Mouse (Mus musculus): ENCODE results near the gene Fam76b. TPM values are rescaled to one million over a fixed set of nuclear protein-coding genes. Genes with fewer than 3 reads are reported as not detected.

Fam76b gene
- total and polyA plus RNA-seq, 3 experiments, result 20.9 to 87.0 (median 74.5) TPM

GRCm38 (mm10) chr9:13904091-13904779 is 76.7 kb downstream of the Fam76b start:
- Histone ChIP-seq H3K4me3 (ENCODE audit: low read depth, low read length) (no peak overlapping the region), H3K27me3 (ENCODE audit: insufficient read depth, low read length) (no peaks in the 10 kb centered on the region; the same call in none of the 2 replicates), H3K36me3 (replicated peaks) (no peaks in the 10 kb centered on the region), H3K9me3 (replicated peaks) (no peaks in the 10 kb centered on the region), H3K4me1 (ENCODE audit: insufficient read depth, low read depth, low read length) (no peaks in the 10 kb centered on the region)
- DNase-seq (ENCODE audit: low spot score), result no peak
- TF ChIP-seq GATA2 (IDR thresholded peaks at IDR 0.05; ENCODE audit: borderline replicate concordance, low read depth, low read length) (no peak), TAL1 (conservative IDR thresholded peaks at IDR 0.05; ENCODE audit: low read depth, low read length) (no peak), POLR2AphosphoS5 (IDR thresholded peaks at IDR 0.05; ENCODE audit: insufficient replicate concordance, low read depth, low read length) (no peak), GATA1 (IDR thresholded peaks at IDR 0.05; ENCODE audit: borderline replicate concordance, low read length) (no peak), CTCF (IDR thresholded peaks at IDR 0.05; ENCODE audit: low read depth, low read length) (no peak)
- no peak for ATAC-seq (ENCODE audit: extremely low read depth, insufficient number of reproducible peaks, low FRiP score, poor library complexity, severe bottlenecking)

Other genes with a start within 250 kb of the Fam76b start
- gene Mtmr2, start 79.3 kb upstream of the Fam76b start, total RNA-seq (2014; fragmentation: Nextera tagmentation), result 48.2 and 51.0 TPM in 2 replicates
- gene Mtmr2, start 79.3 kb upstream of the Fam76b start, total RNA-seq (2017), result 60.9 and 72.1 TPM in 2 replicates
- 8.3 and 9.0 TPM in 2 replicates for gene Mtmr2, start 79.3 kb upstream of the Fam76b start, polyA plus RNA-seq (2012)
- gene Cep57, start 609 bp upstream of the Fam76b start, total RNA-seq (2014; fragmentation: Nextera tagmentation), result 84.5 and 94.1 TPM in 2 replicates
- 81.4 and 93.9 TPM in 2 replicates for gene Cep57, start 609 bp upstream of the Fam76b start, total RNA-seq (2017)
- gene Cep57, start 609 bp upstream of the Fam76b start, polyA plus RNA-seq (2012), result 12.2 and 14.0 TPM in 2 replicates